Mouse (Mus musculus): ENCODE measurements at regions not wholly inside any gene's neighbourhood (a gene's known extent, or its start where the extent isn't known, plus 50 kb on each side); places are given as distances from the start of the nearest gene placed in this dataset.
A peak's percentile ranks its signal among the peaks of the same experiment; 100 is the strongest.
"Not testable (repeated sequence)": the region's sequence is repeated elsewhere in the genome, so short reads cannot be mapped to it uniquely, and the experiment has no call there.

DNA sequence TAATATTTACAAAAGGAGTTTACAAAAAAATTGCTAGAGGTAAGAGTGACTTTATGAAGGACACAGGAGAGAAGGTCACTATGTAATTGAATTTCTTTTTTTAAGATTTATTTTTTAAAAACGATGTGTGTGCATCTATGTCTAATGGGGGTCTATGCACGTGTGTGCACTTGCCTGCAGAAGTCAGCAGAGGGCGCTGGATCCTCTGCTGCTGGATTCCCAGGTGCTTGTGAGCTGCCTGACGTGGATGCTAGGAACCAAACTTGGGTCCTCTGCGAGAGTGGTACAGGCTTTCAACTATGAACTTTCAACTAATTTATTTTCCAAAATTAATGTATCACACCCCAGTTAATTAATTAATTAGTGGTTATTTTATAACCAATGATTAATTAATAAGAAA is 85.0 kb downstream of the Glrx3 start:
- DNase-seq = no peak

DNA sequence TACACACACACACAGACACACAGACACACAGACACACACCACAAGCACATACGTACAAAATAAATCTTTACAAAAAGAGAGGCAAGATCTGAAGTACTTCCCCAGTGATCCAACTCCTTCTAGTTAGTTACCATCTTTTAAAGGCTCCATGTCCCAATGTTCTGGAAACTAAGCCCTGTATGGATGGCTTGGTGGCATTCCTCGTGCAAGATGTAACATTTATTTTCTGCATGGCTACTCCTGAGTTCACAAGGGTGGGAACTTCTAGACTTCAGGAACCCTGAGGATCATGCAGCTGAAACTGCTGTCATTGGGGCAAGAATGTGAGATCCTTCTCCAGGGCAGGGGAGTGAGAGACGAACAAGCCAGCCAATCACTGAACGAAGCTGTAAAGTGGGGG is 96.1 kb downstream of the Glrx3 start:
- no peak for DNase-seq

DNA sequence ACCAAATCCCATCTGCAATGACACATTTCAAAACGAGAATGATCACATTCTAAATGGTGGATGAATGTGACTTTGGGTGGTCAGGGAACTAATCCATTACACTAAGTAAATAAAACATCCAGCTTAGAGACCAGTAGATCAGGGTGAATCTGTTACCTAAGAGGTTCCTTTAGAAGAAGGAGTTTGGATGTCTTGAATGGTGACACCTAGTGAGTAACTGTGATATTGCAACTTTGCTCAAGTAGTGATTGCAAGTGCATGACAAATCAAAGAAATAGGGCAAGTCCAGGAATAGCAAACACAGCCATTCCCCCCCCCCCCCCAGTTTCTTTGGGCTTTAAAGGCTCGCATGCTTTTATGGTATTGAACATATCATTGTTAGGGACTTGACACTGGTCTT is 112.6 kb downstream of the Glrx3 start:
- DNase-seq = no peak

DNA sequence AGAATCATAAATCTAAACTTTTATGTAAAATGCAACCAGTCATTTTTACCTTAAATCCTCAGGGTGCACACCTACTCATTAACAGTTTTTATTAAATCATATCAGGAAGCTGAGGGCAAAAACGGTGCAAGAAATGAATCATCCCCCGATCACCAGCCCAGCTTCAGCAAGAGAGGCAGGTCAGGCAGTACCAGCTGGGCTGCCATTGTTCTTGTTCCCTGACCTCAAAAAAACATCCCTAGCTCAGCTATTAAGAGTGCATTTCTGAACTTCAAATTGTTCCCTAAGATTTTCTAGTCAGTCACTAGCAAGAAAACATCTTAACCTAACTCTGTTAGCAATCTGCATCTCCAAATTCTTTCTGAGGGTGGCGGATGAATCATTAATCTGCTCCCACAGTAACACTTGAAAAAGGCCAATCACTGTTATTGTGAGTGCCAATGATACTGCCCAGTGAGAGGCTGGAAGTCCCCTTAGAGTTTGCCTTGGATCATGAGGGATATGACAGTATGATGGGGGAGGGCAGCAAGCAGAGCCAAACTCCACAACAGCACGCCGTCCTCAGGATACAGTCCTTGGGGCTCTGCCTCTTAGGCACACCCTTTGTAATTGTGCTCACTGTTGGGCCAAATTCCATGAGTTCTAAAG is 115.3 kb downstream of the Glrx3 start:
- no peak for DNase-seq

DNA sequence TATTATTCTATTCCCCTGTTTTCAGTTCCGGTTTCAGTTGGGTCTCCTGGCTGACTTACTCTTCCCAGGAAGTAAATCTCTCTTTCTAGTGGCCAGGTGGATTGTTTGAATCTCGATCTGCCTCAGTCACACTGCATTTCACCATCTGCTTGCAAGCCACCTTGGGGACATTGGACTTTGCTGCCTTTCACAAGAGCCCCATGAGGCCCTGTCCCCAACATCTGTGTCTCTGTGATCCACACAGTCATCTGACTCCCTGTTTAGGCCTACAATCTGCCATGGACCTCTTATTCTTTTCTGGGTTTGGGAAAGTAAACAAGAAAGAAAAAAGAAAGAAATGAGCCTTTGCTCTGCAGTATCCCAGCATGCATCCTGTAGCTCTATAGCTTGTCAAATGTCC is 118.1 kb downstream of the Glrx3 start:
- DNase-seq = no peak

DNA sequence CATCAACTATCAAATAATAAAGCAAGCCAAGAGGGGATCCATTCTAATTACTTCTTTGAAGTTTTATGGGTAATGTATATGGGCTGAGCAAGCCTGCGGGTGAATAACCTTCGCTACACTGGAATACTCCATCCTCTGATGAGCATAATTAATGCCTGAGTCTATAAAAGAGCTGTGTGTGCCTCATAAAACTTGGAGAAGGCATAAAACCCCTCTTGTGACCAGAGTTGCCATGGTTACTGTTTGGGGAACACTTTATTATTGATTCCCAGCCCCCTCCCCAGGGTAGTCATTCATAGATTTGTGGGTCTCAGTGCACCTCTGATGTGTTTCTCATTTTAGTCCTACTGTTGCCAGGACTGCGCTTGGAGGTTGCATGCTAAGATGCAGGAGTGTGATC is 120.0 kb downstream of the Glrx3 start:
- DNase-seq = no peak

DNA sequence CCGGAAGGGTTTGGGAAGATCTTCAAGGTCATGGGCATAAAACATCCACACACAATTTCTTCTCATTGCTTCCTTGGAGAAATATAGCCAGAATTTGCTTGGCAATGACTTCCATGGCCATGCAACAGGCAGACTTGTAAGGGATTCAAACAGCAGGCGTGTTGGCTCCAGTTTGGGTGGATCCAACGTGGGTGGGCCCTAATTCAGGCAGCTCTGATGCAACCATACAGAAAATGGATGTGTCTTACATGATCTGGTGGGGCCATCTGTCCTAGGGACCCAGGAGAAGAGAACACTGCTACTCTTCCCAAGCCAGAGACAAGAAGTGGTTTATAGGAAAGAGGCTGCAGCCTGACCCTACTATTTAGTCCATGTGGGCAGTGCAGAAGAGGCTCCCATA is 121.5 kb downstream of the Glrx3 start:
- no peak for DNase-seq

DNA sequence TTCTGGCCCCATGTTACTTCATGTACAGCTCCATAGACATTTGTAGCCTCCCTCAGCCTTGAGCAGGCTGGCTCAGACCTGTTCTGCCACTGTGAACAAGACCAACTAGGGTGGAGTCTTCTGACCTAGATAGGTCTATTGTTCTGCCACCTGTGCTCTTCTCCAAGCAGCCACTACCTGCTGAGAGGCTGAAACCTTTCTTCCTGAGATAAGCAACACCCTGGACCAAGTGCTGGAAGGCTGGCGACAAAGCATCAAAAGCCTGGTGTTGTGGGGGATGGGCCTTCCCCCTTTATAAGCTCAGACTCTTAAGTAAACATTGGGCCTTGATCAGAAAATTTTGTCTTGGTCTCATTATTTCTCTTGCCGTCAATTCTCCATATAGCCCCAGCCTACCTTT is 132.8 kb downstream of the Glrx3 start:
- DNase-seq = no peak

DNA sequence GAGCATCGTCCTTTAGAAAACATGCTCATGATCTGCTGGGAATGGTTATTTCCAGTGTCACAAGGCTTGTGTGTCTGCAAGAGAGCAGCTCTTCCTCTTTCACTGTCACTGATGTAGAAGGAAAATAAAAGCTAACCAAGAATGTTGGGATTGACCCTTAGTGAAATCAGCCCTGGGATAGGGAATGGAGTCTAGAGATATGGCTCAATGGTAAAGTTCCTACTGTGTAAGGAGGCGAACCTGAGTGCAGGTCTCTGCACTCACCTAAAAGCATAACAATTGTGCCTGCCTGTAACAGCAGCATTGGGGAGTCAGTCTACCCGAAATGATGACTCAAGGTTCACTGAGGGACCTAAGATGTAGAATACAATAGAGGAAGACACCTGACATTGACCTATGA is 138.1 kb downstream of the Glrx3 start:
- no peak for DNase-seq

DNA sequence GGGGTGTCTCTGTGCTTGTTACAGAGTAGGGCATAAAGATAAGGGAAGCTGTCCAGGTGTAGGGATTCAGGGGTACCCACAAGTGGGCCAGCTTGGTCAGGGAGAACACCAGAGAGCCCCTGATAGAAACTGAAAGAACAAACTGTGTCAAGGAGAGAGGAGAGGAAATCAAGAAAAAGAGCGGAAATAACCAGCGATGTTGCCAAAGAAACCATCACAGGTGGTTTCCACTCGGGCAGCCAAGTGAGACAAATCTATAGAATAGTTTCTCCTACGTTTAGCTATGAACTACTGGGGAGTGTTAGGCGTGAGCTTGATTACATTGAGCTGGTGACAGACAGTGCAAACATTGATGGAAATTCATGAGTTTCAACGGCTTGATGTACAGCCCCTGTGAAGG is 138.8 kb downstream of the Glrx3 start:
- no peak for DNase-seq

DNA sequence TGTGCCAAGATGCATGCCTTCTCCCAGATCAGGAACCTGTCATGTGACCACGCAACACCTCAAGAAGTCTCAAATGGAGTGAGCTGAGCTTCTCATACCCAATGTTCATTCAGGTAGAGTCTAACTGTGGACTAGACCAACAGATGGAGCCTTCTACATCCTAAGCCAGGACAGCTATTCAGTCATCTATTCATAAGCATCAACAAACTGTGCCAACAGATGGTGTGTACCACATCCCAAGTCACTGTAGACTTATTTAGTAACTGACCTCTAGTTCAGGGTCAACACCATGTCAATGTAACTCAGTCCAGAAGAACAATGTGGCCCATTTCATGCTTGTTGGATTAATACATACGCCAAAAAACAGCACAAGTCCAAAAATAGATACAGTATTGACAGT is 146.1 kb downstream of the Glrx3 start:
- no peak for DNase-seq

DNA sequence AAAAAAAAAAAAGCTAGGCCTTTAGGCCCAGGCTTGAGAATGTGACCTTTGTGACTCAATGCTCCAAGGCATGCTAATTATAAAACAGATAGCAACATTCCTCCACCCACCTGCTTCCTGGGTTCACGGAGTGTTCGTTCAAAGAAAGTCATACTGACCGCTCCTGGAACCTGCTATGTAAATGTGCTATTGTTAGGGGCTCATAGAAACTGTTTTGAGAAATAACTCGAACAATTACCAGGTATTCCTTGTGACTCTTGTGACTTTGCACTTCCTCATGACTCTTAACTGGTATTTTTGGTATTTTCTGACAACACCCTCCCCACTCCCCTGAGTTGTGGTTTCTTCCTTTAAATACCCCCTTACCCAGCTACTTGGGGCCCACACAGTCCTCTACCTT is 147.5 kb downstream of the Glrx3 start:
- not testable (repeated sequence) for DNase-seq

DNA sequence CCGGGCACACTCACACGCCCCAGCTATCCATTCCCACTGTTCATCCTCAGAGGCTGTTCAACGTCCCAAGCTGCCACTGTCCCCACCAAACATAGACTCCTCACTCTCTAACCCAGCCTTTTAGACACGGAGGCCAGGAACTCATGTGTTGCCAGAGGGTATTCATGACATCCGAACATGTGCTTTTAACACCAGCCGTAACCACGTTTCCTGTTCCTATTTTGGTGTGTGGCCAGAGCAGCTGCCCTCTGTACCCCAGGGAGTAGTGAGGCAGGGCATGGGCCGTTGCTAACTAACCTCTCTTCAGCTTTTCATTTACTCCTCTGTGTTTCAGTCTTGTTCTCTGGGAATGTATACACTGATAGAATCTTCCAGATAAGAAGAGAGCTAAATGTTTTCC is 156.2 kb downstream of the Glrx3 start:
- no peak for DNase-seq

DNA sequence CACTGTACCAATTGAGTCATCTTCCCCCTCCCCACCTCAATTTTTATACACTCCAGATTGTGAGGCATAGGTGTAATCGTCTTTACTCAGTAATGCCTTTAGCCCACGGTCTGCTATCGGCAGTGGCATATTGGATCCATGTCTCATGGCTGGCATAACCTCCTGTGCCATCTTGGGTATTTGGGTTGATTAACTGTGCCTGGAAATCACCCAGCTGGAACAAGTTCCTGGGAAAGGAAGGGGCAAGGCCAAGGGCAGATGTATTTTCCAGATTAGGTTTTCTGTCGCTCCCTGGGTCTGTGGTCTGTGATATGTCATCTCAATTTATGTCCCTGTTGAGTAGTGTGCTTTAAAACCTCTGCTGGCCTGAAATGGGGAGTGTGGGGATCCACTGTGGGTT is 158.2 kb downstream of the Glrx3 start:
- peak; percentile 62 for DNase-seq

DNA sequence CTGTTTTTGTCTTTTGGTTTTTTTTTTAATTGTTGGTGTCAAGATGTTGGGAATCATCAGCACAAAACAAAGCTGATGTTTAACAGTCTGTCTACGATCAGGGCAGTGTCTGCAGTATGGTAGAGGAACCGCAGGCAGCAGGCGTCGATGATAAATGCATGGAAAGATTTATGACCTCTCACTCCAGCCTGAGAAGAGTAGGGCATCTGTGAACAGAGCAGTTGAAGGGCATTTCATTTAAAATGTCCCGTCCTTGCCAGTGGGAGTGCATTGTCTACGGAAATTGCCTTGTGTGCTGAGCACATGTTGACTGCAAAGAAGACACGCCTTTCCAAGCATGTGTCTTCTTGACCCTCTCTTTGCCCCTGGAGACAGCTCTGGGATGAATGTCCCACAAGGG is 158.7 kb downstream of the Glrx3 start:
- DNase-seq = peak; percentile 11

DNA sequence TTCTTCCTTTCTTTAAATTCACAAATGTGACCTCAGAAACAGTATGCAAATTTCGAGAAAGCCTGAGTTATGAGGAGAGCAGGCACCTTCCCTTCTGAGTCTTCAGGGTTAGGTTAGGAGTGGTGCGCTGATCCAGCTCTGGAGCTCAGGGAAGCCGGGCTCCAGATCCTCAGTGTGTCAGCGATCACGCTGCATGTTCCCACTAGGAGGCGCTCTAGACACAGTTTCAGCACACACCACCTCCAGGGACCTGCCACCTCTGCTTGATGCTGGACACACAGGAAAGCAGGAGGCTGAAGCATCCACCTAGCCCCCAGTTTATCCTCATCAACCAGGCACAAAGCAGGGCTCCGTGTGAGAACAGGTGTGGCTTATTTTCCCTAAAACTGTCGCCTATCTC is 165.6 kb downstream of the Glrx3 start:
- DNase-seq = peak; percentile 59

DNA sequence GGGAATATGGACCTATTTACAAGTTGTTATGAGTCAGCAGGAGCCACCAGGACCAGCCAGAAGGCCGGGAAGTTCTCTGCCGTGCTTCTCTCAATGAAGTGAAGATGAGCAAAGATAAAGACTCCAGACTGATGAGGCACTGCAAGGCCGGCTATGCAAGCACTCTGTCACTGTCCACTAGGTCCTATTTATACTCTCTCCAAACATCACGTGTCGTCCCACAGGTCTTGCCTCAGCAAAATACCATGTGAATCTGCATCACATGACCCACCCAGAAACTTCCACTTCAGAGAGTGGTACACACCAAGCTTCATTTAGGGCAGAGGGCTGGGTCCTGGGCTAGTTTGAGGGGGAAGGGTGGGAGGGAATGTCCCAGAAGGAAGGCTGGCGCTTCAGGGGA is 172.3 kb downstream of the Glrx3 start:
- DNase-seq = peak; percentile 33

DNA sequence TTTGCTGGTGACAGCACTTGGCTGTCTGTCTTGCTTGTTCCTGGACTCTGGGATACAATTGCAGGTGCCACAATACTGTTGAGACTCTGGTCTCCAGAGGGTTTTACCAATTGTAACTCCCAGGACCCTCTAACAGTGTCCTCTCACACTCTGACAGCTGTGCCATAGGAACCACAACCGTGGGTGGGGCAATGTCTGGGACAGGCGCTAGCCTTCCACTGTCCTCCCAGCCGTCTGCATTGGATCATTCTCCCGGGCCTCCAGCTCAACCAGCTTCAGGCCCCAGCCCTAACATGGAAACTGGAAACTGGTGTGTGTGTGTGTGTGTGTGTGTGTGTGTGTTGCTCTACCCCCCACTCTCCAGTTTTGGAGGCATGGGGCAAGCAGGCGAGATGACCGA is 173.9 kb downstream of the Glrx3 start:
- DNase-seq = no peak

DNA sequence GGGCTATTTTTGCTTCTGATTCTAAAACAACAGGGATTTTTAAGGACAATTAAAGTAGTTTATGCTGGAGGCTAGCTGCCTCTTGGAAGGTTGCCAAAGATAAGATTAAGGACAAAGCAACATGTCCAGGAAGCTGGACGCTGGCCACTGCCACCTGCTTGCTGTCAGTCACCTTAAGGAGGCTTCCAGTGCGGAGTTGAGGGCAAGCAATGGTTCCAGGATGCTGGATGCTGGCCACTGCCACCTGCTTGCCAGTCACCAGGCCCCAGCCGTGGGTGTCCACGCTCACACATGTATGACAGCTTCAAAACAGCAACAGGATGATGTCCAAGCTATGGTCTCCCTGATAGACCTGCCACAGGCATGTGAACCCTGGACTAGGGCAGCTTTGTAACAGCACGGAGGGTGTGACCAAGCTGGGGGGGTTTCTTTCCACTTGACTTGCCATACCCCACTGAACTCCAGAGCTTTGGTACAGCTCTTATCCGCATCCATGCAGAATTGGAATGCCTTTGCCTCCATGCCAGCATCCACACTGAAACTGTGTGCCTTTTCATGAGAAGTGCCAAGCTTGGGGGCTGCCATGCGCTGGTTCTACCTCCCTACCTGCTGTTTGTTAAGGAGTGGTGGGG is 174.6 kb downstream of the Glrx3 start:
- no peak for DNase-seq

DNA sequence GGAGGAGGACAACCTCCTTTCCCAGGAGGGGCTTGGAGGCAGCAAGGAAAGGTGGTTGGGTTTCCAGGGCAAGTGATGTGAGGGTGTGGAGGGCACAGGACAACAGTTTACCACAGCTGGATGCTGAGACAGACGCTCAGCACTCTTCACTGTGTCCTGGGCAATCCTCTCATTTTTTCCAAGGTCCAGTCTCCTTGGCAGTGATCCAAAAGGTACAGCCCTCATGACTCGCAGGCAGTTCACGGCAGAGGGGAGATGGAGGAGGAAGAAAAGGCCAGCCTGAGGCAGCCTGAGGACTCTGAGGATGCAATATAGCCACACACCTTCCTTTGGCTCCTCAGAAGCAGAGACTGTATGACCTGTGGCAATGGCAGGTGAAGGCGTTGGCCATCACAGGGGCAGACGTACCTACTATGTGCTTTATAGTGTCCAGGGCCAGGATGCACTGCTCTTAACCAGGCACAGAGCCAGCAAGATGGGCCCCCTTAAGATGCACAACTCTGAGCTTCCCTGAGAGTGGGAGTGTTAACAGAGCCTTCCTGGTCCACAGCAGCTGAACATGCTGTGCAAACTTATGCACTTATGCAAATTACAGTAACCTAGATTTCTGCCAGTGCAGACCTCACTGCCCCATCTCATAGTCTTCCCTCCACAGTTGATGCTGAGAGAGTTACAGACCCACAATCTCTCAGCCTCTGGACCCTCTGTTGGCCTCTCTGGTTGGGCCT is 181.2 kb downstream of the Glrx3 start:
- DNase-seq = no peak

DNA sequence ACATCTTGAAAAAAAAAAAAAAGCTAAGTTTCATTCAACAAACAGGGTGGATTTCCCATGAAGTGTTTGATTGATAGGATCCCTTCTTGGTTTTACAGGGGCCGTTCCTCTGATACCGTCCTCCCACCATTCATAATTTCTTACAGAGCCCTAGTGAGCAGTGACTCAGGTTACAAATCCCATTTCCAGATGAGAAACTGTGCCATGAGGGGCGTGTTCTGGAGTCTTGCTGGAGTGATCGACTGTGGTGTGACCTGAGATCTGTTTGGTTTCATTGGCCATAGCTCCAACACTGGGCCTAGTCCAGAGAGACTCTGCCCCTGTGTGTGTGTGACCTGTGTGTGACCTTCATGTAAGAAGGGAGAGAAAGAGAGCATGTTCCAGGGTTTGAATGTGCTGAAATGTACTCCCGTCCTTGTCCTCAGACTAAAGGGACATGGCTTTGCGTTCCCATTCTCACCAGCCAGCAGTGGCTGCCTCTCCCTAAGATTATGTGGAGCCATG is 181.9 kb downstream of the Glrx3 start:
- DNase-seq = peak; percentile 23

DNA sequence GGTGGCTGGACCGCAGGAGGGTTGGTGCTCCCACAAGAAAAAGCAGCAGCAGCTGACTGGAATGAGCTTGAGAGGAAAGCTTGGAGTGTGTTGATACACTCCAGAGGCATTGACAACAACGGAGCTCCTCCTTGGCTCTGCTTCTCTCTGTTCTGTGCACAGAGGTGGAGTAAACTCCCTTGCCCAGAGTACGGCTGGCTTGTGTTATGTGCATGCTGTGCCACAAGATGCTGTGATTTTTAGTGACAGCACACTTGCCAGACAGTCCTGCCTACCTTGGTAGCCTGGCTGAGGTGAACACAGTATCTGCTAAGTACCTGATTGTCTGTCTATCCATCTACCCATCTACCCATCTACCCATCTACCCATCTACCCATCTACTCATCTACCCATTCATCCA is 190.9 kb downstream of the Glrx3 start:
- DNase-seq = no peak

DNA sequence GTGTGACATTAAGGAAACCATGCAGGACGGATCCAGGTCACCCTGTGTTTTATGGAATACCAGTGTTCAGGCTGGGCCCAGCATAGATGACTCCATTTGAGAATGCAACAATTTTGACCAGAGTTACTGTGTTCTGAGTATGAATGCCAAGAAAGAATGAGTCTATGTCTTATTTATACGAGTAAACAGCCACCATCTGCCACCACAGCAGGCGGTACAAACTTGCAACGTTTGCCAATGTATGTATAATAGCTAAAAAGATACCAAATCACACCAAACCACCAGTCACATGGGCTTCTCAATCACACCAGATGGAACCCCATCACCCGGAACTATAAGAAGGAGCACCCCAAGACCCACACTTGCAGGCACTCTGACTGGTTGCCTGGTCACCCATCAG is 192.1 kb downstream of the Glrx3 start:
- DNase-seq = no peak

DNA sequence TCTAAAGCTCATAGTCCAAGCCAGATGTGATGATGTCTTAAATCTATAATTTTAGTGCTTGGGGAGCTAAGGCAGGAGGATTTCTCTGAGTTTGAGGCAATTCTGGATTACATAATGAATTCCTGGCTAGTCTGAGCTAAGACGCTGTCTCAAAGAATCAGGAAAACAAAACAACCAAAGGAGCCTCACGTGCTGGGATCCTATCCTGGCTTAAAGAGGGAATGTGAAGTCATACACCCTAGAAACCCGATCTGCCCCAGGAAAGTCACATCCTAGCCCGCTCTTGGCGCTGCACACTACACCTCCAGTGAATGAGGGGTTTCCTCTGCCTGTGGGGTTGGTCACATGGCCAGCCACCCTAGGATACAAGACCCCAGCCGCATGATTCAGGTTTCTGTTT is 211.2 kb downstream of the Glrx3 start:
- DNase-seq = no peak

Measured in adrenal gland, adult 2 months (tissue).